Comparison of ENCODE assay signal across 8 mouse cellular contexts in the genomic region with DNA sequence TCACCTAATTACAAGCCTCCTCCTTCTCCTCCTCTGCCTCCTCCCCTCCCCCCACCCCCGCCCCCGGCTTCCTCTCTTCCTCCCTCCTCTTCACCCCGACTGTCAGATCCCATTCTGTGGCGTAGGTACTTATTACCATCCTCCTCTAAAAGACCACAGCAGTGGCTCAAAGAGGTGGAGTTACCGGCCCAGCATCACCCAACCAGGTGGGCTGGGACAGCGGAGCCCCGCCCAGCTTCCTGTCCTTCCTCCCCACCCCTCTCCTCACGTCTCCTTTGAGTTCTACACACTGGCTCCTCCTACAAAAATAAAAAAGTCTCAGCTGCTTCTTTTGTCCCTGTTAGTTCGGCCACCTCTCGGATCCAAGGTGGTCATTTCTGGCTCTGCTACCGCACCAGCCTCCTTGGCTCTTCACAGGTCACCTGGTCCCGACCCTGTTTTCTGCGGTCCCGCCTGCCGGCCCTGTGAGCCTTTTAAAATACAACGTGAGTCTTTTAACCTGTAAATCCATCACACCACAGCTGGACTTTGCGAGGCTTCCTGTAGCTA. TPM values are rescaled to one million over a fixed set of nuclear protein-coding genes. Genes with fewer than 3 reads are reported as not detected.
DNase-seq lines count a peak whose midpoint lies in the region; ATAC-seq and TF ChIP-seq lines count a peak whose summit lies in the region.

No protein-coding gene starts in this region.

- peaks cover 13% of the 10 kb centered on the region; the same call in 1 of the 2 replicates for H3K4me1 ChIP-seq in intestine, embryonic 14.5 days (replicated peaks; ENCODE audit: control insufficient read depth, insufficient read depth, low read length)
- H3K4me1 ChIP-seq in liver, postnatal 0 days (ENCODE audit: insufficient read depth), result peaks cover 10% of the 10 kb centered on the region; the same call in 1 of the 2 replicates
- H3K4me1 ChIP-seq in stomach, postnatal 0 days (replicated peaks; ENCODE audit: control insufficient read depth, insufficient read depth), result no peaks in the 10 kb centered on the region; the same call in 1 of the 2 replicates

- 3% methylated on average over 17 of the region's 17 CpGs for whole genome bisulfite sequencing in intestine, embryonic 14.5 days
- WGBS in liver, postnatal 0 days (ENCODE audit: insufficient replicate concordance), result 5% methylated on average over 17 of the region's 17 CpGs
- 9% methylated on average over 17 of the region's 17 CpGs for WGBS in stomach, postnatal 0 days

- peak; percentile 72 for ATAC-seq in intestine, embryonic 14.5 days (replicated peaks; ENCODE audit: low FRiP score, low TSS enrichment, low read depth)
- ATAC-seq in liver, postnatal 0 days, result no peak
- ATAC-seq in stomach, postnatal 0 days (ENCODE audit: low FRiP score, low TSS enrichment), result peak; percentile 31; the same call in 1 of the 2 replicates

- H3K36me3 ChIP-seq in intestine, embryonic 14.5 days (ENCODE audit: control insufficient read depth, insufficient read depth, low read length), result no peaks in the 10 kb centered on the region
- no peaks in the 10 kb centered on the region for H3K36me3 ChIP-seq in liver, postnatal 0 days (replicated peaks; ENCODE audit: insufficient read depth, low read length)
- H3K36me3 ChIP-seq in stomach, postnatal 0 days (ENCODE audit: control insufficient read depth, insufficient read depth, low read length), result no peaks in the 10 kb centered on the region

- H3K9ac ChIP-seq in intestine, embryonic 14.5 days (ENCODE audit: low read length), result peak overlapping the region; percentile 29; the same call in 1 of the 2 replicates
- H3K9ac ChIP-seq in liver, postnatal 0 days (replicated peaks), result no peak overlapping the region
- H3K9ac ChIP-seq in stomach, postnatal 0 days (ENCODE audit: low read length), result no peak overlapping the region

- H3K4me2 ChIP-seq in intestine, embryonic 14.5 days (ENCODE audit: low read length), result peak overlapping the region; percentile 49
- peak overlapping the region; percentile 15; the same call in 1 of the 2 replicates for H3K4me2 ChIP-seq in liver, postnatal 0 days (ENCODE audit: low read depth, low read length)
- H3K4me2 ChIP-seq in stomach, postnatal 0 days (replicated peaks; ENCODE audit: low read depth), result peak overlapping the region; percentile 47

- TF ChIP-seq EP300 in liver, postnatal 0 days (IDR thresholded peaks at IDR 0.05; ENCODE audit: low read depth), result no peak
- no peak for TF ChIP-seq EP300 in stomach, postnatal 0 days (optimal IDR thresholded peaks at IDR 0.05)

- no peak for TF ChIP-seq CTCF in liver, postnatal 0 days (IDR thresholded peaks at IDR 0.05; ENCODE audit: low read depth)
- TF ChIP-seq CTCF in stomach, postnatal 0 days (IDR thresholded peaks at IDR 0.05; ENCODE audit: low read depth), result no peak

- intact Hi-C loops in left cerebral cortex, postnatal 25 days (cut with DNase I), result loop anchor here (5.0 to 10.0 kb wide), 3 partner anchors 56 to 324 kb away; partner anchors contain the start of genes S100pbp and Yars

- H3K4me3 ChIP-seq in intestine, embryonic 14.5 days (ENCODE audit: low read depth, low read length), result peak overlapping the region; percentile 29
- H3K4me3 ChIP-seq in liver, postnatal 0 days (ENCODE audit: low read depth, low read length), result no peak overlapping the region
- H3K4me3 ChIP-seq in stomach, postnatal 0 days (ENCODE audit: low read depth, low read length), result peak overlapping the region; percentile 18; the same call in 1 of the 2 replicates

- DNase-seq in cerebellum, adult 11-12 months, result peak; percentile 33
- DNase-seq in cerebellum, adult 9-11 months, result no peak
- peak; percentile 74 for DNase-seq in embryo, embryonic 10.5 days (ENCODE audit: low spot score)
- DNase-seq in intestine, embryonic 14.5 days (ENCODE audit: low spot score), result no peak
- no peak for DNase-seq in liver, postnatal 0 days
- DNase-seq in stomach, postnatal 0 days (ENCODE audit: low spot score), result no peak
- DNase-seq in left cerebral cortex, postnatal 25 days (ENCODE audit: low spot score in 2 of 2), result no peak
- no peak for DNase-seq in adrenal gland, adult 18-20 months (ENCODE audit: low spot score in 2 of 2)

- peaks cover 8% of the 10 kb centered on the region for H3K27me3 ChIP-seq in intestine, embryonic 14.5 days (replicated peaks; ENCODE audit: control insufficient read depth, insufficient read depth, low read length)
- H3K27me3 ChIP-seq in liver, postnatal 0 days (ENCODE audit: insufficient read depth, low read length), result peaks cover 30% of the 10 kb centered on the region
- H3K27me3 ChIP-seq in stomach, postnatal 0 days (ENCODE audit: control insufficient read depth, insufficient read depth, low read length), result no peaks in the 10 kb centered on the region

- H3K27ac ChIP-seq in intestine, embryonic 14.5 days (ENCODE audit: low read depth), result 0 out of 2 replicates have a peak overlapping the region, but pooled peaks have one; percentile 57
- H3K27ac ChIP-seq in liver, postnatal 0 days (ENCODE audit: low read depth), result no peak overlapping the region
- H3K27ac ChIP-seq in stomach, postnatal 0 days (replicated peaks), result no peak overlapping the region

- no peaks in the 10 kb centered on the region for H3K9me3 ChIP-seq in intestine, embryonic 14.5 days (ENCODE audit: control insufficient read depth, low read length)
- no peaks in the 10 kb centered on the region for H3K9me3 ChIP-seq in liver, postnatal 0 days (ENCODE audit: low read length)
- no peaks in the 10 kb centered on the region for H3K9me3 ChIP-seq in stomach, postnatal 0 days (ENCODE audit: control insufficient read depth, low read length)

RNA-seq across cellular contexts. Expression of gene Fndc5, which starts 6.0 kb away (rescaled TPM):
- 1.7 and 2.4 TPM in 2 replicates for polyA plus RNA-seq in intestine, embryonic 14.5 days (2014; fragmentation: Nextera tagmentation; extraction: Ambion mirVana)
- polyA plus RNA-seq in liver, postnatal 0 days (2015; fragmentation: Nextera tagmentation; extraction: Ambion mirVana), result 0.32 and 0.52 TPM in 2 replicates
- 2.0 and 2.4 TPM in 2 replicates for polyA plus RNA-seq in stomach, postnatal 0 days (2015; fragmentation: Nextera tagmentation; extraction: Ambion mirVana)
- total RNA-seq in left cerebral cortex, postnatal 25 days (2021), result 10 to 100 TPM; 56.2 to 63.4 TPM
- total RNA-seq in adrenal gland, adult 18-20 months (2021), result 1 to 10 TPM; 2.1 to 6.3 TPM

RNA-seq across cellular contexts. Expression of gene Hpca, which starts 9.0 kb away (rescaled TPM):
- 2.2 and 2.7 TPM in 2 replicates for polyA plus RNA-seq in intestine, embryonic 14.5 days (2014; fragmentation: Nextera tagmentation; extraction: Ambion mirVana)
- 0.18 and 0.40 TPM in 2 replicates for polyA plus RNA-seq in liver, postnatal 0 days (2015; fragmentation: Nextera tagmentation; extraction: Ambion mirVana)
- polyA plus RNA-seq in stomach, postnatal 0 days (2015; fragmentation: Nextera tagmentation; extraction: Ambion mirVana), result 0.91 and 0.99 TPM in 2 replicates
- total RNA-seq in left cerebral cortex, postnatal 25 days (2021), result 100 to 1,000 TPM; 621 to 724 TPM
- 1 to 10 TPM; 2.1 to 3.1 TPM for total RNA-seq in adrenal gland, adult 18-20 months (2021)

RNA-seq across cellular contexts. Expression of gene Tmem54, which starts 25.5 kb away (rescaled TPM):
- 32.2 and 45.9 TPM in 2 replicates for polyA plus RNA-seq in intestine, embryonic 14.5 days (2014; fragmentation: Nextera tagmentation; extraction: Ambion mirVana)
- polyA plus RNA-seq in liver, postnatal 0 days (2015; fragmentation: Nextera tagmentation; extraction: Ambion mirVana), result 0.26 TPM in 1 of 2 replicates, not detected in the other
- 106 and 115 TPM in 2 replicates for polyA plus RNA-seq in stomach, postnatal 0 days (2015; fragmentation: Nextera tagmentation; extraction: Ambion mirVana)
- total RNA-seq in left cerebral cortex, postnatal 25 days (2021), result not detected
- not detected for total RNA-seq in adrenal gland, adult 18-20 months (2021)

RNA-seq across cellular contexts. Expression of gene S100pbp, which starts 58.7 kb away (rescaled TPM):
- 14.6 and 19.5 TPM in 2 replicates for polyA plus RNA-seq in intestine, embryonic 14.5 days (2014; fragmentation: Nextera tagmentation; extraction: Ambion mirVana)
- polyA plus RNA-seq in liver, postnatal 0 days (2015; fragmentation: Nextera tagmentation; extraction: Ambion mirVana), result 3.5 and 3.6 TPM in 2 replicates
- 3.7 and 4.5 TPM in 2 replicates for polyA plus RNA-seq in stomach, postnatal 0 days (2015; fragmentation: Nextera tagmentation; extraction: Ambion mirVana)
- total RNA-seq in left cerebral cortex, postnatal 25 days (2021), result 10 to 100 TPM; 37.8 to 41.2 TPM
- 10 to 100 TPM; 17.6 to 19.9 TPM for total RNA-seq in adrenal gland, adult 18-20 months (2021)

RNA-seq across cellular contexts. Expression of gene Yars, which starts 58.7 kb away (rescaled TPM):
- 92.9 and 97.2 TPM in 2 replicates for polyA plus RNA-seq in intestine, embryonic 14.5 days (2014; fragmentation: Nextera tagmentation; extraction: Ambion mirVana)
- 23.0 and 25.7 TPM in 2 replicates for polyA plus RNA-seq in liver, postnatal 0 days (2015; fragmentation: Nextera tagmentation; extraction: Ambion mirVana)
- polyA plus RNA-seq in stomach, postnatal 0 days (2015; fragmentation: Nextera tagmentation; extraction: Ambion mirVana), result 41.3 and 44.2 TPM in 2 replicates
- total RNA-seq in left cerebral cortex, postnatal 25 days (2021), result 10 to 100 TPM; 85.3 to 96.2 TPM
- 10 to 100 TPM; 77.3 to 77.4 TPM for total RNA-seq in adrenal gland, adult 18-20 months (2021)

Comparison
In these comparisons a context has a peak if more than half of its experiments do, and no peak if none do; other contexts are left out.
1. DNase-seq: peak in cerebellum, adult 11-12 months (single experiment) and embryo, embryonic 10.5 days (single experiment); none in cerebellum, adult 9-11 months (single experiment), intestine, embryonic 14.5 days (single experiment), liver, postnatal 0 days (single experiment), stomach, postnatal 0 days (single experiment), left cerebral cortex, postnatal 25 days (0 of 2) and adrenal gland, adult 18-20 months (0 of 2).
2. RNA of gene Tmem54, which starts 25.5 kb away (polyA plus RNA-seq): 106 to 115 TPM in stomach, postnatal 0 days and 32.2 to 45.9 TPM in intestine, embryonic 14.5 days; 0.26 TPM in liver, postnatal 0 days; every median in the first group is over 10 times any median in the second.
3. Peak in every context shown above with its lines, with median percentiles within 50 percentile points of each other: H3K4me2 ChIP-seq.